Mouse (Mus musculus): ENCODE measurements around the gene Sntg2. TPM values are rescaled to one million over a fixed set of nuclear protein-coding genes. Genes with fewer than 3 reads are reported as not detected.

Sntg2 gene
- polyA plus RNA-seq, 3 experiments from 2014 or later, result not detected

- no peak for ATAC-seq
Measured at GRCm38 (mm10) chr12:30272242-30272985, 100.8 kb downstream of the Sntg2 start.

GRCm38 (mm10) chr12:30264206-30264605, 109.0 kb downstream of the Sntg2 start:
- ATAC-seq, result no peak

- ATAC-seq, result no peak
Measured at GRCm38 (mm10) chr12:30261187-30261586, 112.0 kb downstream of the Sntg2 start.

GRCm38 (mm10) chr12:30258641-30259040, 114.5 kb downstream of the Sntg2 start:
- ATAC-seq, result no peak

GRCm38 (mm10) chr12:30257664-30258063, 115.5 kb downstream of the Sntg2 start:
- ATAC-seq, result no peak

- ATAC-seq, result no peak
Measured at GRCm38 (mm10) chr12:30256207-30256606, 117.0 kb downstream of the Sntg2 start.

- ATAC-seq, result no peak
Measured at GRCm38 (mm10) chr12:30254581-30254980, 118.6 kb downstream of the Sntg2 start.

- no peak for ATAC-seq
Measured at GRCm38 (mm10) chr12:30252381-30252780, 120.8 kb downstream of the Sntg2 start.

- no peak for ATAC-seq
Measured at GRCm38 (mm10) chr12:30251283-30251829, 121.8 kb downstream of the Sntg2 start.

GRCm38 (mm10) chr12:30249068-30249467, 124.1 kb downstream of the Sntg2 start:
- ATAC-seq, result no peak

GRCm38 (mm10) chr12:30246286-30246945, 126.8 kb downstream of the Sntg2 start:
- ATAC-seq, result no peak

GRCm38 (mm10) chr12:30244194-30244593, 129.0 kb downstream of the Sntg2 start:
- ATAC-seq, result no peak

- ATAC-seq, result no peak
Measured at GRCm38 (mm10) chr12:30240891-30241290, 132.3 kb downstream of the Sntg2 start.

GRCm38 (mm10) chr12:30234940-30235339, 138.2 kb downstream of the Sntg2 start:
- no peak for ATAC-seq

GRCm38 (mm10) chr12:30228004-30228403, 145.2 kb downstream of the Sntg2 start:
- no peak for ATAC-seq

- no peak for ATAC-seq
Measured at GRCm38 (mm10) chr12:30226247-30226646, 146.9 kb downstream of the Sntg2 start.

GRCm38 (mm10) chr12:30216762-30217441, 156.3 kb downstream of the Sntg2 start:
- ATAC-seq, result no peak

- ATAC-seq, result no peak
Measured at GRCm38 (mm10) chr12:30214761-30215160, 158.4 kb downstream of the Sntg2 start.

GRCm38 (mm10) chr12:30210388-30210787, 162.8 kb downstream of the Sntg2 start:
- ATAC-seq, result no peak

GRCm38 (mm10) chr12:30208527-30208926, 164.6 kb downstream of the Sntg2 start:
- ATAC-seq, result no peak

- ATAC-seq, result no peak
Measured at GRCm38 (mm10) chr12:30208087-30208486, 165.1 kb downstream of the Sntg2 start.

- ATAC-seq, result no peak
Measured at GRCm38 (mm10) chr12:30204457-30204856, 168.7 kb downstream of the Sntg2 start.

- no peak for ATAC-seq
Measured at GRCm38 (mm10) chr12:30202763-30203162, 170.4 kb downstream of the Sntg2 start.

Measured in inflammation-experienced regulatory T-cells, adult 6 months (primary cell).